Mouse (Mus musculus): ENCODE data around the gene Usb1.
"Not testable (repeated sequence)": the region's sequence is repeated elsewhere in the genome, so short reads cannot be mapped to it uniquely, and the experiment has no call there.

Gene Usb1

GRCm38 (mm10) chr8:95376309-95376999, 44.4 kb downstream of the Usb1 start:
- DNase-seq = no peak

DNA sequence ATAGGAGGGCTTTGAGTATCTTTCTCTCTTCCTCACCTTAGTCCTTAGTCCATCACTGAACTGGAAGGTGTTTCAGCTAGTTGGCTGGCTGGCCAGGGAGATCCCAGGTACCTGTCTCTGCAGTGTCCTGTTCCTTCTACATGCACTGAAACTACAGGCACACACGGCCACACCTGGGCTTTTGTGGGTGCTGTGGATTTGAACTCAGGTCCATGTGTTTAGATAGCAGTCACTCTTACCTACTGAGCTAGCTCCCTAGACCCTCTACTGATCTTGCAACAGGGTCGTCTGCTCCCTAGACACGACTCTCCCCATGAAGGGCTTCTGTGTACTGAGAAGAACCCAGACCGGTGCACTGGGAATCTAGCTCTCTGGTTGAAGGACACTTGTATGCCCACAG, 45.0 kb downstream of the Usb1 start:
- DNase-seq = no peak

DNA sequence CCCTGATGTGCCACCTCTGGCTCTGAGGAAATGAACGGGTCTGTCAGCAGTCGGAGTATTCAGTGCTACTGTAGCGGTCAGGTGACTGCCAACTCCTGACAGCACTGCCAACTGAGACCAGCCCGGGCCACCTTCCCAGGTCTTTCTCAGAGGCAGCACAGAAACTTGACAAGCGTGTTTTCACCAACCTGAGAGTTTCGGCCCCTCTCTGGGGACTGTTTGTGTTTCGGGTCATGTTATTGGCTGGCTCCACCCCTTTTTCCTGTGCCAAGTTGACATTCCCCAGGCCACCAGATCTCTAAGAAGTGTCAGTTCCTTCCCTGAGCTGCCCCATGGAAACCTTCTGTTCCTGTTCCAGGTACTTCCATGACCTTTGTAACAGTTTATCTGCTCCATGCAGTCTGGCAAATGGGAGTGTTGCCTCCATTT, 45.8 kb downstream of the Usb1 start:
- DNase-seq = peak; percentile 84

DNA sequence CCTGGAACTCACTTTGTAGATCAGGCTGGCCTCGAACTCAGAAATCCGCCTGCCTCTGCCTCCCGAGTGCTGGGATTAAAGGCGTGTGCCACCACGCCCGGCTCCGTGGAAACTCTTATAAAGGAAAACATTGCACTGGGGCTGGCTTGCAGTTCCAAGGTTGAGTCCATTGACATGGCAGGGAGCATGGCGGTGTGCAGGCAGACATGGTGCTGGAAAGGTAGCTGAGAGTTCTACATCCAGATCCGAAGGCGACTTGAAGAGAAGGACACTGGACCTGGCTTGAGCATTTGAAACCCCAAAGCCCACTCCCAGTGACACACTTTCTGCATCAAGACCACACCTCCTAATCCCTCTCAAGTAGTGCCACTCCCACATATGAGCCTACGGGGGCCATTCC, 46.8 kb downstream of the Usb1 start:
- DNase-seq = not testable (repeated sequence)

DNA sequence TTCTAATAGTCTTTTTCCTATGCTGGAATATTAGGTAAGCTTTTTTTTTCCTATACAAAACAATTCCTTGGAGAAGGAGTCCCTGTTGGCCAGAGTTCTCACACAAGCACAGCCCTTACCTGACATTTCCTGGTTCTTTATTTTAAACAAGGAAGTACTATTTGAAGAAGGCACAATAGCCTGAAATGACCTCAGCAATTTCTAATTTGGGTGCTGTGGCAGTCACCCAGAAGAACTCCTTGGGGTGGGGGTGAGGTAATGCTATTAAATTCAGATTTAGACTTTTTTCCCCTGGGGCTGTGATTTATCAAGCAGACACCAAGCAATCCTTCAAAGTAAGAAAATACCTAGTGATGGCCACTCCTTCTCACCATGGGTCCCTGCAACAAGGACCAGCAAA, 48.9 kb downstream of the Usb1 start:
- peak; percentile 45 for DNase-seq

GRCm38 (mm10) chr8:95381595-95381994, 49.5 kb downstream of the Usb1 start:
- DNase-seq = no peak

GRCm38 (mm10) chr8:95384501-95384900, 52.4 kb downstream of the Usb1 start:
- no peak for DNase-seq

- DNase-seq = no peak
These were observed 54.0 kb downstream of the Usb1 start for GRCm38 (mm10) chr8:95386037-95386436.

GRCm38 (mm10) chr8:95387221-95387620, 55.1 kb downstream of the Usb1 start:
- DNase-seq = no peak

DNA sequence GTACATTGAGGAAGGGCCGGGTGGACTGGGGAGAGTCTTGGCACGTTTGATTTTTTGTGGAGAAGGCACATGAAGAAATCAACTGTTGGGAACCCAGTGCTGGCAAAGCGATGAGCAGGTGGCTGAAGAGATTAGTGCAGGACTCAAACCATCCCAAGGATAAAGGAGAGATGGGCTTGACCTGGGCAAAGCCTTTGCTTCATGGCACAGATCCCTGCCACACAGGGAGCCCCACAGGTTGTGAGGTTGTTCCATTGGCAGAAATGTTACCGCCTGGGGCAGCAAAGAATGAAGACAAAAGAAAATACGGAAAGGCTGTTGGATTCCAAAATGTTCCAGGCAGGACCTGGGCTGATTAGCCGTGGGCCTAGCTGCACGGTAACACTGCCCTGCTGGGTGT, 55.9 kb downstream of the Usb1 start:
- DNase-seq = no peak

DNA sequence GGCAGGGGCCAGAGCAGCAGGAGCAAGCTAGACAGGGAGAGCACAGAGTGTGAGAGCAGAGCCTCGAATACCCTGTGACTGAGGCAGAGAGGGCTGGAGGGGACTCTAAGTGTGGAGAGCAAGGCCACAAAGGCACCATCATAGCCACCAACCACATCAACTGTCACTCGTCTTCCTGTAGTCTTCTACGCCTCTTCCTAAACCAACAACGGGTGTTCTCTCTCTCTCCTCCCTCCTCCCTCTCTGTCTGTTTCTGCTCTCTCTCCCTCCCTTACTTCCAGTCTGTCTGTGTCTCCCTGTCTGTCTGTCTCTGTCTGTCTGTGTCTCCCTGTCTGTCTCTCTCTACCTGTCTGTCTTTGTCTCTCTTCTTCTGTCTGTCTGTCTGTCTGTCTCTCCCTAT, 58.2 kb downstream of the Usb1 start:
- no peak for DNase-seq

GRCm38 (mm10) chr8:95391101-95391500, 59.0 kb downstream of the Usb1 start:
- no peak for DNase-seq

DNA sequence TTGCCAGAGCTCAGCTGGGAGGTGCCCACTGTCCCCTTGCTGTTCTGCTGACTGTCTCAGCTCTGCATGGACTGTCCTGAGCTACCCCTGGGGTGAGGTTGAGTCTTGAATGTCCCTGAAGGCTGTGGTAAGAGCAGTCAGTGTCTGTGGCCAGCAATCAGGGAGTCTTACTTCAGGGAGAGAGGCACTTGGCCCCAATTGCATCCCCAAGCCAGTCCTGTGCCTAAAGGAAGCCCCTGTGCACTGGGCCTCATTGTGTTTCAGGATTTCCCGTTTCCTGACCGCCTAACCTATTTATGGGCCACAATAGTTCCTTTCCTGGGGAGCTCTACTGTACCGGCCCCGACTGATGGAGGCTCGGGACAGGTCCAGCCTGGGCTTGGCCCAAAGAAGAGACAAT, 60.5 kb downstream of the Usb1 start:
- DNase-seq = peak; percentile 56

DNA sequence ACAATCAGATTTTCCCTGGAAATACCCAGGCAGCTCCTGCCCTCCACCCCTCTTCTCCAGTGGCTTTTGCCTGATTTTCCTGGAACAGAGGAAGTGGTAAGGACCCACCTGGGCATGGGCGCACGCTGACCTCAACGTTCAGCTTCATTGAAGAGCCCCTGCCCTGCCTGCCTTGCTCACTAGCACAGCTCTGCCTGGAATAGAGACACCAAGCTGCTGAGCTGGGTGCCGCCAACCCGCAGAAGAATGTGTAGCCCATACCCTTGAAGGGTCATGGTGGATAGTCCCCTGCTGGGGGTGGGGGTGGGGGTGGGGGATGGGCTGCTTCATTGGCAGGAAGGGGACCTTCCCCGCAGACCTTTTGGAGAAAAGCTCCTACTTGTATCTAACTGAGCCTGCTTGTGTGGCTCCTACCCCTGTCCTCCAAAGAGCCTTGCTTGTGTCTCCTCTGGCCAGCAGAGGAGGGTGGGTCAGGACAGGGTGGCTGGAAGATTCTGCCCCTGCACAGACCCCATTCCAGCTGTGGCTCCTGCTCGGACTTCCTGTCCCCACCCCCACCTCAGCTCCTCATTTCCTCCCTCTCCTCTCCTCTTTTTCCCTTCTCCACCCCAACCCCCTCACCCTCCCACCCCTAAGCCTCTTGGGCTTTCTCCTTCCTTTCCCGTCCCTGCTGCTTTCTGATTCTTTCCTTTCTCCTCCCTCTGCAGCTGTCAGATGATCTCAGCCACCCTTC, 63.3 kb downstream of the Usb1 start:
- DNase-seq = peak; percentile 31

DNA sequence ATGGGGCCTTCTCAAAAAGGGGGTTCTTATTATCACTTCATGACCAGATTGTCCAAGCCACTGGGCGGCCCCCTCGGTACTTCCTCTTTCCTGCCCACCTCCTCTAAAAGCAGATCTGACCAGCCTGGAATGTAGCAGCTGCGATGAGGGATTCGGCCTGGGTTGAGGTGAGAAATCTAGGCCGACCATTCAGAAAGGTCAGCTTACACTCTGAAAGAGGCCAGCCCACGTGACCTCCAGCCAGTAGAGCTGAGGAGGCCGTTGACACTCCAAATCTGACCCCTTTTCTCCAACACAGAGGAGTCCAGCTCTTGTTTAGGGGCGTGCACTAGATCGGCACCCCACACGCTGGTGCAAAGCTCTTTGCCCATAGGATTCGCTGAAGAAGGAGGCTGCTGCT, 64.7 kb downstream of the Usb1 start:
- DNase-seq = no peak

All from lung, postnatal 10 days (tissue).